Mouse (Mus musculus) megakaryocyte, embryonic 14.5 days (primary cell): ENCODE data around the gene Sirt4.

Source experiments
- FLI1 ChIP-seq: IDR thresholded peaks from 2 replicates; pipeline ENCODE4 v1.6.1; 2012; ENCODE audit warnings: low read length, inconsistent platforms, mixed read lengths
- GATA1 ChIP-seq: IDR thresholded peaks from 3 replicates; pipeline ENCODE4 v1.6.1; 2012; ENCODE audit warnings: mixed read lengths, low read length, inconsistent platforms, borderline replicate concordance

GRCm38 (mm10) chr5:115432395-115432794 lies 52.1 kb downstream of the Sirt4 start:
- TF ChIP-seq GATA1, result no peak
- TF ChIP-seq FLI1, result no peak
